Mouse (Mus musculus): Measurements from ENCODE around the gene Ercc8.

GRCm38 (mm10) chr13:108151782-108152181, 6.7 kb upstream of the Ercc8 start:
- TF ChIP-seq POLR2A (IDR thresholded peaks at IDR 0.05; ENCODE audit: insufficient read depth, low read length), result no peak
- peak; percentile 31 for TF ChIP-seq CTCF (IDR thresholded peaks at IDR 0.05; ENCODE audit: low read depth, low read length)
- TF ChIP-seq EP300 (IDR thresholded peaks at IDR 0.05; ENCODE audit: insufficient read depth, low read depth, low read length), result no peak
